Mouse (Mus musculus) frontal cortex, postnatal 36 days (tissue): ENCODE measurements around the gene Ntm.

Experiments
- DNase-seq, 2 experiments: peaks; one replicate each; pipeline ENCODE4 v3.0.0; 2022; ENCODE audit warnings: low spot score in 2 of 2

Ntm gene

GRCm38 (mm10) chr9:29802071-29802705 lies 160.8 kb downstream of the Ntm start:
- peak; percentile 26 to 35 for DNase-seq

- no peak for DNase-seq
These were observed 166.7 kb downstream of the Ntm start for GRCm38 (mm10) chr9:29796281-29796680.

- no peak for DNase-seq
These were observed 171.6 kb downstream of the Ntm start for GRCm38 (mm10) chr9:29791199-29791915.

- no peak for DNase-seq
These were observed 172.9 kb downstream of the Ntm start for GRCm38 (mm10) chr9:29790017-29790416.

- peak in 1 of 2 experiments; percentile 38 for DNase-seq
These were observed 174.1 kb downstream of the Ntm start for GRCm38 (mm10) chr9:29788855-29789254.

GRCm38 (mm10) chr9:29787408-29787807 lies 175.5 kb downstream of the Ntm start:
- DNase-seq: no peak

GRCm38 (mm10) chr9:29782697-29783096 lies 180.2 kb downstream of the Ntm start:
- DNase-seq: no peak

- DNase-seq: peak; percentile 20 to 31
These were observed 183.2 kb downstream of the Ntm start for GRCm38 (mm10) chr9:29779739-29780138.

- no peak for DNase-seq
These were observed 186.0 kb downstream of the Ntm start for GRCm38 (mm10) chr9:29776951-29777350.

GRCm38 (mm10) chr9:29776542-29776941 lies 186.4 kb downstream of the Ntm start:
- DNase-seq: no peak

GRCm38 (mm10) chr9:29776030-29776429 lies 186.9 kb downstream of the Ntm start:
- no peak for DNase-seq

GRCm38 (mm10) chr9:29772625-29773388 lies 190.1 kb downstream of the Ntm start:
- DNase-seq: no peak

- DNase-seq: no peak
These were observed 191.1 kb downstream of the Ntm start for GRCm38 (mm10) chr9:29771870-29772269.

- DNase-seq: no peak
These were observed 191.7 kb downstream of the Ntm start for GRCm38 (mm10) chr9:29771071-29771785.

GRCm38 (mm10) chr9:29769361-29769760 lies 193.6 kb downstream of the Ntm start:
- DNase-seq: no peak

GRCm38 (mm10) chr9:29765990-29766980 lies 196.7 kb downstream of the Ntm start:
- DNase-seq: no peak

- no peak for DNase-seq
These were observed 199.6 kb downstream of the Ntm start for GRCm38 (mm10) chr9:29763338-29763737.

GRCm38 (mm10) chr9:29761952-29762586 lies 200.9 kb downstream of the Ntm start:
- DNase-seq: no peak

- peak in 1 of 2 experiments; percentile 20 for DNase-seq
These were observed 201.4 kb downstream of the Ntm start for GRCm38 (mm10) chr9:29761511-29761910.

- no peak for DNase-seq
These were observed 203.0 kb downstream of the Ntm start for GRCm38 (mm10) chr9:29759940-29760339.
